Mouse (Mus musculus) forebrain, postnatal 0 days (tissue): Measurements from ENCODE around the gene Ppm1l. TPM values are rescaled to one million over a fixed set of nuclear protein-coding genes. Genes with fewer than 3 reads are reported as not detected.
A peak's percentile ranks its signal among the peaks of the same experiment; 100 is the strongest.

Experiments
- ATAC-seq: fragments of 200-750 bp; cut with Nextera tagmentation; 2 replicates; pipeline ENCODE4 v1.8.0; 2017; ENCODE audit warnings: mild to moderate bottlenecking, moderate library complexity
- DNase-seq: peaks from one replicate; pipeline ENCODE4 v3.0.0-alpha.2; 2015
- H3K27ac ChIP-seq: fragments of 300-500 bp; sonication (generic); 2 replicates; pipeline ENCODE4 v1.5.1; 2014; ENCODE audit warnings: low read depth, mild to moderate bottlenecking, antibody characterized with exemption, low read length, moderate library complexity, mixed read lengths
- H3K27me3 ChIP-seq: fragments of 300-500 bp; sonication (generic); 2 replicates; pipeline ENCODE4 v1.6.1; 2014; ENCODE audit warnings: mild to moderate bottlenecking, low read length, mixed read lengths; ENCODE audit not compliant: insufficient read depth
- H3K36me3 ChIP-seq: fragments of 300-500 bp; sonication (generic); 2 replicates; pipeline ENCODE4 v1.6.1; 2014; ENCODE audit warnings: mild to moderate bottlenecking, moderate library complexity; ENCODE audit not compliant: insufficient read depth
- H3K4me1 ChIP-seq: fragments of 300-500 bp; sonication (generic); 2 replicates; pipeline ENCODE4 v1.6.1; 2014; ENCODE audit warnings: antibody characterized with exemption; ENCODE audit not compliant: insufficient read depth
- H3K4me2 ChIP-seq: fragments of 300-500 bp; sonication (generic); 2 replicates; pipeline ENCODE4 v1.6.1; 2014; ENCODE audit warnings: low read depth, mild to moderate bottlenecking, moderate library complexity
- H3K4me3 ChIP-seq: fragments of 300-500 bp; sonication (generic); 2 replicates; pipeline ENCODE4 v1.5.1; 2014; ENCODE audit warnings: low read depth, low read length, mixed read lengths
- H3K9ac ChIP-seq: fragments of 300-500 bp; sonication (generic); 2 replicates; pipeline ENCODE4 v1.6.1; 2014; ENCODE audit warnings: mild to moderate bottlenecking
- H3K9me3 ChIP-seq: fragments of 300-500 bp; sonication (generic); 2 replicates; pipeline ENCODE4 v1.6.1; 2016; ENCODE audit warnings: low read length
- CTCF ChIP-seq: sonication (generic); IDR thresholded peaks from 2 replicates; pipeline ENCODE4 v1.5.1; 2016; ENCODE audit warnings: antibody characterized with exemption, control low read depth, low read depth
- WGBS: fragments of 180-500 bp; shearing (Covaris S2); extraction: QIAGEN DNeasy Blood & Tissue Kit; methylation state at CpG from one replicate; pipeline ENCODE4 v1.1.7; 2014; 5-methylcytosine and 5-hydroxymethylcytosine counted together
- polyA plus RNA-seq: library from polyadenylated mRNA; unstranded; fragments of >200 nt; fragmentation: Nextera tagmentation; extraction: Ambion mirVana; gene quantifications from 2 replicates; pipeline ENCODE4 v1.2.1, GENCODE M21; 2015
- total RNA-seq: library from RNA; depleted of rRNA; stranded (reverse); fragments of >200 nt; gene quantifications from 2 replicates; pipeline ENCODE4 v1.2.3, GENCODE M21; 2014

The Ppm1l gene
- total and polyA plus RNA-seq, 2 experiments from 2014 or later: 19.2 to 27.6 TPM

DNA sequence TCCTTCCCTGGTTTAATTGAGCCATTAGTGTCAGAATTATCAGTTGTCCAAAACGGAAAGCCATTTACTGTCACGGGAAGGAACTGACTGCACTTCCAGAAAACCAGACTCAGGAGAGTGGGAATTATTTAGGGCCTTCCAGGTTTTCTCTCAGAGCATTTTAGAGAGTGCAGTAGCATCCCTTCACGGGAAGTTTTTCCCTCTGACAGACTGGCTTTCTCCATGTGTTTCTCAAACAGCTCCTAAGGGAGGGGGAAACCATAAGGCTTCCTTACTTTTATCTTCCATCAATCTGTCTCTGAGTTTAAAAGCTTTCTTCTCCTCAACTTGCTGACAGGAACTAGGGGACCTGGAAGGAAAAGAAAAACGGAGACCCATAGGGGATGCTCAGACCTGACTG lies 185.9 kb downstream of the Ppm1l start:
- Histone ChIP-seq H3K27ac (no peak overlapping the region), H3K4me2 (no peak overlapping the region), H3K27me3 (no peaks in the 10 kb centered on the region), H3K36me3 (no peaks in the 10 kb centered on the region), H3K9me3 (no peaks in the 10 kb centered on the region), H3K4me1 (0 out of 2 replicates have a peak, but pooled peaks cover 4% of the 10 kb centered on the region), H3K9ac (no peak overlapping the region), H3K4me3 (no peak overlapping the region)
- ATAC-seq: peak; percentile 57
- no peak for TF ChIP-seq CTCF
- WGBS: 43% methylated on average over 4 of the region's 4 CpGs
- DNase-seq: no peak

DNA sequence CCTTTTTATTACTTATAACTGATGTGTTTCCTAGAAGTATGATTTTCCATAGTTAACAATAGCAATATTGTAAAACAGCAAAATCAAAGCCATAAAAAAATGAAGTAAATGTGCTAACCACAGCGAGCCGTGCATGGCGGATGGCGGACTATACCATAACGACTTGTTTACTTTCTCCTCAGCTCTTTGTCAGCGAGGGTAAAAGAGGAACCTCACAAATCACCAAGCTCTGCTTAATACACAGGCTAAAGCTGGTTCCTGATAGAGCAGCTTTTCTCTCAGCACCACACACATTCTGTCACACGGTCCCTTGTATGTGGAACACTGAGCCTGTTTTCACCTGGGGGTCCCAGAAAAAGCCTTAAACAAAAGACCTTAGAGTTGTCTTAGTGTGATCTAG lies 188.4 kb downstream of the Ppm1l start:
- ATAC-seq (no peak), DNase-seq (no peak)
- Histone ChIP-seq H3K27me3 (no peaks in the 10 kb centered on the region), H3K4me2 (no peak overlapping the region), H3K9ac (no peak overlapping the region), H3K27ac (no peak overlapping the region), H3K4me1 (0 out of 2 replicates have a peak, but pooled peaks cover 7% of the 10 kb centered on the region), H3K9me3 (no peaks in the 10 kb centered on the region), H3K4me3 (no peak overlapping the region), H3K36me3 (no peaks in the 10 kb centered on the region)
- no peak for TF ChIP-seq CTCF
- 58% methylated on average over 7 of the region's 7 CpGs for WGBS

DNA sequence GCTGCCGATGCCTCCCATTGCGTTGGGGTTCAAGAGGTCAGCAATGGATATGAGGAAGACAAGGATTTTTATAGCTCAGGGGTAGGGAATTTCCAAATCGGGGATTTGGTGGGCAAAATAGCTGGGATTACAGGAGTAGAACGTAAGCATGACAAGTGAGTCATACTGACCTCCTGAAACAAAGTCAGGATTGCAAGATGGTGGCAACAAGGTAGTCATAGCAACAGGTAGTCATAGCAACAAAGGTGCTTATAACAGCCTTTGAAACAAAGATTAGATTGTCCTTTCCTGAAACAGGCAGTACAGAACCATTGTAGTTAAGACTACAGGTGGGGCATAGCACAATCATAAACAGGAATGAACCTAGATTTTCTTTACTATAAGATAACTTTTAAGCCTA lies 189.7 kb downstream of the Ppm1l start:
- Histone ChIP-seq H3K9me3 (no peaks in the 10 kb centered on the region), H3K27ac (no peak overlapping the region), H3K4me1 (0 out of 2 replicates have a peak, but pooled peaks cover 7% of the 10 kb centered on the region), H3K36me3 (no peaks in the 10 kb centered on the region), H3K4me3 (no peak overlapping the region), H3K27me3 (no peaks in the 10 kb centered on the region), H3K9ac (no peak overlapping the region), H3K4me2 (no peak overlapping the region)
- no peak for TF ChIP-seq CTCF
- no peak for ATAC-seq
- WGBS: 80% methylated on average over 4 of the region's 4 CpGs
- DNase-seq: no peak

DNA sequence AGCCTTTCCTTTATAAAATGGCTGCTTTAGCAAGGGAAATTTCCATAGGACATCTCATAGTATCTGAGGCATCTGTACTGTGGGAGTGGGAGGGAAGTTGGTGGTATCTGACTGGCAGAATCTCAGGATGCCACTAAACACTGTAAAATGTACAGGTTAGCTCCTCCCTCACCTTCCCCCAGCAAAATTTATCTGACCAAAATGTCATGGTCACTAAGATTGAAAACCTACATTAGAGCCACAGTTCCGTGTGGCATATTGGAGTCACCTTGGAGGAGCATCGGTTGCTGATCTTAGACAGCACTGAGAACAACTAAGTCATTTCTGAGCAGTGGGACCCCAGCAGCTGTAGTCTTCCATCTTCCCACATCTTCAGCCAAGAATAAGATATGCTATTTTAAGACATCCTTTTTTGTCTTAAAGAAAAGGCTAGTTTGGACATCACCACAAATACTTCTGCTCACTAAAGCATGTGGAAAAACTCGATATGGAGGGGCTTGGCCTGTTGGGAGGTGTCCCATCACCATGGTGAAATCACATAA lies 192.8 kb downstream of the Ppm1l start:
- no peak for TF ChIP-seq CTCF
- peaks cover 4% of the 10 kb centered on the region; the same call in 1 of the 2 replicates for H3K4me1 ChIP-seq
- H3K27ac ChIP-seq: no peak overlapping the region
- H3K9ac ChIP-seq: no peak overlapping the region
- no peak for DNase-seq
- no peak overlapping the region for H3K4me3 ChIP-seq
- ATAC-seq: no peak
- 86% methylated on average over 3 of the region's 3 CpGs for WGBS
- no peaks in the 10 kb centered on the region for H3K36me3 ChIP-seq
- H3K9me3 ChIP-seq: no peaks in the 10 kb centered on the region
- no peak overlapping the region for H3K4me2 ChIP-seq
- no peaks in the 10 kb centered on the region for H3K27me3 ChIP-seq

DNA sequence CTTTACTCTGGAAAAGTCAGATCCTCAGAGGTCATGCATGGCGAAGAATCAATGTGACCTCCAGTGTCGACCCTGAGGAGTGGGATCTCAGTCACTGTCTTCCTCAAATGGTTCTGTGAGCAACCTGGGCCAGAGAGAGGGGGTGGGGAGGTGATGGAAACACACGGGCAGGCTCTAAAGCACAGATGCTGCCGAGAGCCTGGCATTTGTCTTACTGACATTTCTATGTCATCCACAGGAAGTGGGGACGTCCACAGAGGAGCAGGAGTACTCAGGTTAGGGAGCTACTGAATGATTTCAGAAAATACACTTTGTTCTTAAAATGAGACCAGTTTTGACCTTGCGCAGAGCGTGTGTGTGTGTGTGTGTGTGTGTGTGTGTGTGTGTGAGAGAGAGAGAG lies 195.2 kb downstream of the Ppm1l start:
- Histone ChIP-seq H3K4me1 (peaks cover 4% of the 10 kb centered on the region; the same call in 1 of the 2 replicates), H3K9me3 (no peaks in the 10 kb centered on the region), H3K27me3 (no peaks in the 10 kb centered on the region), H3K9ac (no peak overlapping the region), H3K4me3 (no peak overlapping the region), H3K36me3 (no peaks in the 10 kb centered on the region), H3K4me2 (no peak overlapping the region), H3K27ac (no peak overlapping the region)
- no peak for DNase-seq
- 61% methylated on average over 7 of the region's 7 CpGs for whole genome bisulfite sequencing
- ATAC-seq: no peak
- TF ChIP-seq CTCF: no peak

DNA sequence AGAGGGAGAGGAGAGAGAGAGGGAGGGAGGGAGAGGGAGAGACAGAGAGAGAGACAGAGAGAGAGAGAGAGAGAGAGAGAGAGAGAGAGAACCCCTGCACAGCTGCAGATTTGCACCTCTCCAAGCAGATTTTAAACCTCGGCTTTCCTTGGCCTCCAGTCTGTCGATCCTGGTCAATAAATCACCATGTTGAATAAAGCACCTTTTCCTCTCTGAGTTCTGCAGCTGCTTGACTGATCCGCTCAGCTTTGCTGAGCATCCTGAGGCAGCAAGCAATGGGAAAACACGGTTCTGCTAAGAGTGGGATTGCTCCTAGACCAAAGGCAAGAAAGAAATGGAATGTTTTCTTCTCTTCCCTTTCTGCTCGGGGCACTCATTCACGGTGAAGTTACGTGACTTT lies 195.7 kb downstream of the Ppm1l start:
- no peak for TF ChIP-seq CTCF
- 75% methylated on average over 7 of the region's 7 CpGs for WGBS
- no peaks in the 10 kb centered on the region for H3K9me3 ChIP-seq
- H3K27ac ChIP-seq: peak overlapping the region; percentile 45; the same call in 1 of the 2 replicates
- no peak overlapping the region for H3K9ac ChIP-seq
- no peak overlapping the region for H3K4me3 ChIP-seq
- H3K36me3 ChIP-seq: no peaks in the 10 kb centered on the region
- no peak for DNase-seq
- peaks cover 4% of the 10 kb centered on the region; the same call in 1 of the 2 replicates for H3K4me1 ChIP-seq
- H3K4me2 ChIP-seq: no peak overlapping the region
- H3K27me3 ChIP-seq: no peaks in the 10 kb centered on the region
- no peak for ATAC-seq

DNA sequence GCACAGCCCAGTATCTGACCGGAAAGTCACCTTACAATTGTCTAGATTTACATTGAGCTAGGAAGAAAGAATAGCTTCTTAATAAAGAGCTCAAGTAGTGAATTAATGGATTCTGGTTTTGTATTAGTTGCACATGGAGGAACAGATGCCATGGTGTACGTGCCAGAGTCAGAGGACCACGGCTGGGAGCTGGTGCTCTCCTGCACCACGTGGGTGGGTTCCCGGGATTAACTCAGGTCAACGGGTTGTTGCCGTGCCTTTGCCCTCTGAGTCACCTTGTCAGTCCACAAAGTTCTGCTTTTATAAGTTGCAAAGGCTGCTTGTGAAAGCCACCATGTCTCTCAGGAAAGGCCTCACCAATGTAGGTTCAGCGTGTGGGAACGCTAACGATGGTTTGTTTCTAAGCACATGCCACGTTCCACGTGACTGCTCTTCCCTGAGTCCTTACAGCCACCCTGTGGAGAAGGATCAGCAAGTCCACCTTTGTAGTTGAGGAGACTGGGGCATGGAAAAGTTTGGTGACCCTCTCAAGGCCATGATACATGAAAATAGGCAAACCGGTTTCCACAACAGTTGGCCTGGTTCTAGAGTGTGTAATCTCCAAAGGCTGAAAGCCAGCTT lies 199.2 kb downstream of the Ppm1l start:
- H3K27ac ChIP-seq: no peak overlapping the region

More for the DNA sequence above, 199.2 kb downstream of the Ppm1l start:
- Histone ChIP-seq H3K9ac (no peak overlapping the region), H3K4me3 (no peak overlapping the region), H3K36me3 (no peaks in the 10 kb centered on the region), H3K9me3 (no peaks in the 10 kb centered on the region), H3K4me2 (no peak overlapping the region), H3K4me1 (no peaks in the 10 kb centered on the region; the same call in 1 of the 2 replicates), H3K27me3 (no peaks in the 10 kb centered on the region)
- ATAC-seq (no peak), DNase-seq (no peak)
- no peak for TF ChIP-seq CTCF
- 65% methylated on average over 13 of the region's 13 CpGs for WGBS
